Mouse (Mus musculus) CD4-positive, CD25-positive, alpha-beta regulatory T cell, adult 4 months (primary cell): ENCODE measurements around the gene Aplp2. TPM values are rescaled to one million over a fixed set of nuclear protein-coding genes. Genes with fewer than 3 reads are reported as not detected.
A peak's percentile ranks its signal among the peaks of the same experiment; 100 is the strongest.

Experiments used
- ATAC-seq: one replicate; pipeline ENCODE4 v1.8.0; 2017
- polyA plus RNA-seq, 2 experiments: library from polyadenylated mRNA; unstranded; fragments of 100-300 nt; shearing (Covaris generic); gene quantifications; one replicate each; pipeline ENCODE4 v1.2.1; 2017

Aplp2 gene
- polyA plus RNA-seq, 2 experiments from 2014 or later = 82.6 to 83.2 TPM

- ATAC-seq = no peak
These were observed 14.2 kb upstream of the Aplp2 start for GRCm38 (mm10) chr9:31225808-31226207.

- no peak for ATAC-seq
These were observed 11.9 kb upstream of the Aplp2 start for GRCm38 (mm10) chr9:31223475-31223874.

GRCm38 (mm10) chr9:31221170-31221569, 9.6 kb upstream of the Aplp2 start:
- no peak for ATAC-seq

- ATAC-seq = peak; percentile 56
These were observed 6.2 kb upstream of the Aplp2 start for GRCm38 (mm10) chr9:31217631-31218380.

GRCm38 (mm10) chr9:31212500-31213008, 939 bp upstream of the Aplp2 start:
- no peak for ATAC-seq

GRCm38 (mm10) chr9:31210749-31211689, 596 bp downstream of the Aplp2 start:
- peak; percentile 37 for ATAC-seq

- no peak for ATAC-seq
These were observed 1.5 kb downstream of the Aplp2 start for GRCm38 (mm10) chr9:31210163-31210562.

- ATAC-seq = no peak
These were observed 2.1 kb downstream of the Aplp2 start for GRCm38 (mm10) chr9:31209502-31209901.

- no peak for ATAC-seq
These were observed 3.9 kb downstream of the Aplp2 start for GRCm38 (mm10) chr9:31207732-31208131.

- no peak for ATAC-seq
These were observed 6.9 kb downstream of the Aplp2 start for GRCm38 (mm10) chr9:31204722-31205121.

- no peak for ATAC-seq
These were observed 7.9 kb downstream of the Aplp2 start for GRCm38 (mm10) chr9:31203571-31204210.

GRCm38 (mm10) chr9:31203068-31203467, 8.5 kb downstream of the Aplp2 start:
- no peak for ATAC-seq

- ATAC-seq = no peak
These were observed 13.0 kb downstream of the Aplp2 start for GRCm38 (mm10) chr9:31198614-31199013.

GRCm38 (mm10) chr9:31197782-31198181, 13.8 kb downstream of the Aplp2 start:
- ATAC-seq = no peak

- no peak for ATAC-seq
These were observed 14.9 kb downstream of the Aplp2 start for GRCm38 (mm10) chr9:31196742-31197141.

GRCm38 (mm10) chr9:31195573-31195972, 16.0 kb downstream of the Aplp2 start:
- no peak for ATAC-seq

- no peak for ATAC-seq
These were observed 19.2 kb downstream of the Aplp2 start for GRCm38 (mm10) chr9:31192378-31192777.

GRCm38 (mm10) chr9:31191543-31191942, 20.1 kb downstream of the Aplp2 start:
- no peak for ATAC-seq

GRCm38 (mm10) chr9:31189194-31189593, 22.4 kb downstream of the Aplp2 start:
- ATAC-seq = no peak

- no peak for ATAC-seq
These were observed 27.2 kb downstream of the Aplp2 start for GRCm38 (mm10) chr9:31184439-31184838.

GRCm38 (mm10) chr9:31183061-31183460, 28.6 kb downstream of the Aplp2 start:
- no peak for ATAC-seq

GRCm38 (mm10) chr9:31181291-31182085, 30.1 kb downstream of the Aplp2 start:
- no peak for ATAC-seq
